Mouse (Mus musculus) small intestine, adult 2 months (tissue): ENCODE measurements around the gene Cep55. TPM values are rescaled to one million over a fixed set of nuclear protein-coding genes. Genes with fewer than 3 reads are reported as not detected.

Experiments
- H3K27ac ChIP-seq: fragments of 200-500 bp; 2 replicates; pipeline ENCODE4 v1.5.1; 2012; ENCODE audit warnings: low read depth, low read length, control low read depth, inconsistent platforms; ENCODE audit not compliant: insufficient read depth
- H3K27me3 ChIP-seq: fragments of 200-500 bp; 2 replicates; pipeline ENCODE4 v1.6.1; 2012; ENCODE audit warnings: mild to moderate bottlenecking, moderate library complexity, low read length, inconsistent platforms; ENCODE audit not compliant: control insufficient read depth, insufficient read depth
- H3K36me3 ChIP-seq: fragments of 200-500 bp; 2 replicates; pipeline ENCODE4 v1.6.1; 2012; ENCODE audit warnings: mild to moderate bottlenecking, low read length, control low read depth, inconsistent platforms; ENCODE audit not compliant: control insufficient read depth, insufficient read depth
- H3K4me1 ChIP-seq: fragments of 200-500 bp; 2 replicates; pipeline ENCODE4 v1.6.1; 2012; ENCODE audit warnings: low read length, inconsistent platforms, mixed read lengths; ENCODE audit not compliant: control insufficient read depth, insufficient read depth, insufficient read length
- H3K4me3 ChIP-seq: fragments of 200-500 bp; 2 replicates; pipeline ENCODE4 v1.5.1; 2012; ENCODE audit warnings: low read depth, mild to moderate bottlenecking, control low read depth, inconsistent platforms, low read length, moderate library complexity
- CTCF ChIP-seq: fragments of 200-500 bp; IDR thresholded peaks from 2 replicates; pipeline ENCODE4 v1.5.1; 2012; ENCODE audit warnings: low read depth, mild to moderate bottlenecking, control low read depth, inconsistent platforms, low read length, moderate library complexity, mixed read lengths; ENCODE audit not compliant: insufficient replicate concordance, insufficient read length; ENCODE audit errors: extremely low read depth
- POLR2A ChIP-seq: fragments of 200-500 bp; IDR thresholded peaks from 2 replicates; pipeline ENCODE4 v1.6.1; 2012; ENCODE audit warnings: low read depth, mild to moderate bottlenecking, control low read depth, inconsistent platforms, low read length, moderate library complexity
- WGBS: fragments of 180-500 bp; shearing (Covaris S2); methylation state at CpG from one replicate; pipeline ENCODE4 v1.1.7; 2018; 5-methylcytosine and 5-hydroxymethylcytosine counted together
- polyA plus RNA-seq: library from polyadenylated mRNA; depleted of rRNA; stranded (reverse); fragments of >200 nt; gene quantifications from 2 replicates; pipeline ENCODE4 v1.2.3, GENCODE M21; 2012

Cep55 gene
- polyA plus RNA-seq, 1 experiment, result 0.84 TPM

DNA sequence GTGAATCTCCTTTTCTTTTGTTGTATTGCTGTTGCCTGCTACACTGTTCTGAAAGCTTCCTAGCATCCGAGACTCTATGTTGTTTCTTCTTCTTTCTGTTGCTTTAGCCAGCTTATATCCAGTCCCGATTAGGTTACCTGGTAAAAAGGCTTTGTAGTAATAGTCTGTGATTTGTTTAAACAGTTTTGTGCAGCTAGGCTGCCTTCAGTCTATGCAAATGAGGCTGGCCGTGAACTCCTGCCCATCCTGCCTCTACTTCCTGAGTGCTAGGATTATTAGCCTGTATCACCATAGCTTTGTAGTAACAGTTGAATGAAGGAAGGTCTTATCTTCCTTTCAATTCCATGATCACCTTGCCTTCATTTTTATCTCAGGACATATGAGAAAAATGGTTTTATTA, 1.5 kb downstream of the Cep55 start:
- H3K27me3 ChIP-seq, result no peaks in the 10 kb centered on the region
- peaks cover 4% of the 10 kb centered on the region; the same call in 1 of the 2 replicates for H3K36me3 ChIP-seq
- no peak overlapping the region for H3K27ac ChIP-seq
- no peak overlapping the region for H3K4me3 ChIP-seq
- WGBS, result 31% methylated on average over 3 of the region's 3 CpGs
- TF ChIP-seq POLR2A, result no peak
- no peak for TF ChIP-seq CTCF
- no peaks in the 10 kb centered on the region for H3K4me1 ChIP-seq

DNA sequence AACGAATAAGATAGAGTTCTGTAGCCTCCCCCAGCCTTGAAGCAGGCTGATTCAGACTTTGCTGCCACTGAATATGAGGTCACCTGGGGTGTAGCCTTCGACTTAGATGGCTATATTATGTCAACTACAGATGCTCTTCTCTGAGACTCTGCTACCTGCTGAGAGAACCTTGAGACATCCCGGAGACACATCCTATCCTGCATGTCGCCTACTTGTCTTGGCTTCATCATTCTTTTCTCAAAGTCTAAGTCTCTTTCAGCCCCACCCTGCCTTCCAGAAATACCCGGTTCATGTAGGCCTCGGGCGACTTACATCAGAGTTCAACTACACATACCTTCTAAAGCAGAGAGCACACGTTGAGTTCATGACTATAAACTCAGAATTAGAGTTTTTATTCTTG, 2.1 kb downstream of the Cep55 start:
- WGBS, result 81% methylated on average over 8 of the region's 8 CpGs
- no peaks in the 10 kb centered on the region for H3K4me1 ChIP-seq
- no peaks in the 10 kb centered on the region for H3K27me3 ChIP-seq
- H3K36me3 ChIP-seq, result peaks cover 4% of the 10 kb centered on the region; the same call in 1 of the 2 replicates
- no peak overlapping the region for H3K27ac ChIP-seq
- no peak overlapping the region for H3K4me3 ChIP-seq
- no peak for TF ChIP-seq POLR2A

DNA sequence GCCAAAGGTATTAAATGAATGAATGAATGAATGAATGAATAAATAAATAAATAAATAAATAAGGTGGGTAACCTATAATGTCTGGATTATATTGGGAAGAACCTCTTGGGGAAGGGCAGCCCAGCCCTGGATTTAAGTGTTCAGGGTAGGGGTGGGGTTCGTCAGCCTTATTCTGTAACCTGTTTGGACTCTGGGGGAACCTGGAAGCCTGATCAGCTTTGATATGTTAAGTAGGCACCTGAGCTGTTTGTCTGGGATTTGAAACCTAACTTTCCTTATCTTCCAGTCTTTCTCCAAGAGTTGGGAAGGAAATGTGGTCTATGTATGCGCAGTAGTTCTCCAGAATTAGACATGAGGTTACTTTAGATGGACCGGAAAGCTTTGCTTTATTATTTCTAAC, 8.4 kb downstream of the Cep55 start:
- Histone ChIP-seq H3K4me1 (no peaks in the 10 kb centered on the region), H3K36me3 (peaks cover 8% of the 10 kb centered on the region; the same call in 1 of the 2 replicates), H3K27me3 (no peaks in the 10 kb centered on the region), H3K27ac (no peak overlapping the region), H3K4me3 (no peak overlapping the region)
- TF ChIP-seq CTCF (no peak), POLR2A (no peak)
- 92% methylated on average over 3 of the region's 3 CpGs for WGBS

DNA sequence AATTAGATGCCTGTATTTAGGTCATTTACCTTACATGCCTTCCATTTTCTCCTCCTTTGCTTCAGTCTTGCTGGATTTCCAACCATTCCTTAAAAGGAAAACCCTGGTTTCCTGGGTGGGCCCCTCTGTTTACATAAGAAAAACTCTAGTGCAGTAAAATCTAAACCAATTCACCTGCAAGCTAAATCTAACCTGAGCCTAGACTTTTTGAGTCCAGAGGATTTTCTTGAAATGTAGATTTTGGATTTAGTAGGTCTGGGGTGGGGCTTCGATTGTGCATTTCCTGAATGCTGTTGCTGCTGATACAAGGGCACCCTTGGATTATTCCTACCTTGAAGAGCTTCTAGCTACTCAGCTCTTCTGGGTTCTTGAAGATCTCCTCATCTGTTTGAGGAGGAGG, 9.2 kb downstream of the Cep55 start:
- Histone ChIP-seq H3K27me3 (no peaks in the 10 kb centered on the region), H3K36me3 (peaks cover 9% of the 10 kb centered on the region), H3K4me1 (no peaks in the 10 kb centered on the region), H3K27ac (no peak overlapping the region), H3K4me3 (no peak overlapping the region)
- 82% methylated on average over 1 of the region's 1 CpGs for WGBS
- no peak for TF ChIP-seq CTCF
- TF ChIP-seq POLR2A, result no peak

DNA sequence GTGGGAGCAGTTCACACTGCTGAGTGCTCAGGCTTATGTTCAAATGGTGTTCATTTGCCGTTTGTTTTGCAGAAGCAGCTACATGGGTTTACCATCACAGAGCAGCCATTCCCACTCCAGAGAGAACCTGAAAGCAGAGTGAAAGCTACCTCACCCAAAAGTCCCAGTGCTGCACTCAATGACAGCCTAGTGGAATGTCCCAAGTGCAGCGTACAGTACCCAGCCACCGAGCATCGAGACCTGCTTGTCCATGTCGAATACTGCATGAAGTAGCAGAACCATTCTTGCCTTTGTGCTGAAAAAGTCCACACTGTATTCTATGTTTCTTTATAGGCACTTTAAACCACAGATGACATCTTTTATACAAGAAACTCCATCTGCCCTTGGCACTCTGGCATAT, 18.4 kb downstream of the Cep55 start:
- H3K27me3 ChIP-seq, result no peaks in the 10 kb centered on the region
- H3K4me3 ChIP-seq, result no peak overlapping the region
- peaks cover 26% of the 10 kb centered on the region for H3K36me3 ChIP-seq
- no peaks in the 10 kb centered on the region; the same call in 1 of the 2 replicates for H3K4me1 ChIP-seq
- WGBS, result 93% methylated on average over 5 of the region's 5 CpGs
- TF ChIP-seq POLR2A (no peak), CTCF (no peak)
- H3K27ac ChIP-seq, result no peak overlapping the region

DNA sequence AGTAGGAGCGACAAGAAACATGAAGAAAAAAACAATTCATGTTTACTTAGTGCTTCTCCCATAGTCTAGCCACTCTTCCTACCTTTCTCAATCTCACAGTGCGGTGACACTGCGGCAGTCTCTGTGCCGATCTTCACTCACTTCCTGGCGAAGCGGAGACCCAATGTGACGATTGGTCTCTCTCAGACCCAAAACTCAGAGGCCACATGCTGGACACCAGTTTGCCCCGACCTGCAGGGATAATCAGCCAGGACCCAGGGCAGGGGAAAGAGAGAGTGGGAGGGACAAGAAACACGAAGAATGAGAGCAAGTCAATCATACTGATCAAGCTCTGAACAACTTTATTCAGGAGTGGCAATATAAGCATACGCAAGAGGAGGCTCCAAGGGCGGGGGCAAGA, 20.2 kb downstream of the Cep55 start:
- TF ChIP-seq POLR2A (no peak), CTCF (no peak)
- 83% methylated on average over 11 of the region's 11 CpGs for WGBS
- Histone ChIP-seq H3K36me3 (peaks cover 17% of the 10 kb centered on the region), H3K4me1 (no peaks in the 10 kb centered on the region; the same call in 1 of the 2 replicates), H3K27me3 (no peaks in the 10 kb centered on the region), H3K4me3 (no peak overlapping the region), H3K27ac (no peak overlapping the region)

DNA sequence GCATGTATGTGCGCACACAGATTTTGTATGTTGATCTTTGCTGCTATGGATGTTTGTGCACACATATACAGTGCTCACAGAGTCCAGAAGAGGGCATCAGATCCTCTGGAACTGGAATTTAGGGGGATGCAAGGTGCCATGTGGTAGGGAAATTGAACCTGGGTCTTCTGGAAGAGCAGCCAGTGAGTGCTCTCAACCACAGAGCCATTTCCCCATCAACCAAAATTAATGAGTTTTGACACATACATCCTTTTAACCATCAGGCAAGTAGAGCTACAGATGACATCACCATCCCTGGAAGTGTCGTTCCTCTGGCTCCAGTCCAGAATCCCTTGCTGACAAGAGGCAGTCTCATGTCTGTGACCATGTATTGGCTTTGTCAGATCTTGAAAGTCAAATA, 21.4 kb downstream of the Cep55 start:
- Histone ChIP-seq H3K27ac (no peak overlapping the region), H3K4me3 (no peak overlapping the region), H3K4me1 (no peaks in the 10 kb centered on the region; the same call in 1 of the 2 replicates), H3K27me3 (no peaks in the 10 kb centered on the region), H3K36me3 (peaks cover 12% of the 10 kb centered on the region)
- TF ChIP-seq CTCF (peak; percentile 14; the same call in 1 of the 2 replicates), POLR2A (no peak)
- WGBS, result 59% methylated on average over 2 of the region's 2 CpGs
